Mouse (Mus musculus): Measurements from ENCODE around the gene Gm10147. TPM values are rescaled to one million over a fixed set of nuclear protein-coding genes. Genes with fewer than 3 reads are reported as not detected.
"Not testable (repeated sequence)": the region's sequence is repeated elsewhere in the genome, so short reads cannot be mapped to it uniquely, and the experiment has no call there.

The Gm10147 gene
- not detected in 2 replicates for polyA plus RNA-seq (2012; rRNA removed)

GRCm38 (mm10) chrX:28607742-28608141, at the start of gene Gm10147:
Gene Gm10147, minus strand, starts transcription at chrX:28607842.
- DNase-seq (ENCODE audit: extremely low spot score in 1 of 2, low spot score in 1 of 2), result not testable (repeated sequence)
